Mouse (Mus musculus) erythroblast, embryonic 14.5 days (primary cell): Measurements from ENCODE around the gene Apbb2.

Source experiments
- GATA1 ChIP-seq: IDR thresholded peaks from 2 replicates; pipeline ENCODE4 v1.6.1; 2012; ENCODE audit warnings: low read length, inconsistent platforms, mixed read lengths
- TAL1 ChIP-seq: IDR thresholded peaks from 3 replicates; pipeline ENCODE4 v1.6.1; 2012; ENCODE audit warnings: low read length, inconsistent platforms, mixed read lengths

- no peak for TF ChIP-seq GATA1
- TF ChIP-seq TAL1: no peak
These were observed 23.6 kb upstream of the Apbb2 start for GRCm38 (mm10) chr5:66642156-66642555.
